Mouse (Mus musculus) liver, embryonic 12.5 days (tissue): ENCODE measurements around the gene Cabin1. TPM values are rescaled to one million over a fixed set of nuclear protein-coding genes. Genes with fewer than 3 reads are reported as not detected.
A peak's percentile ranks its signal among the peaks of the same experiment; 100 is the strongest.

Experiments used
- ATAC-seq: fragments of 200-750 bp; cut with Nextera tagmentation; 2 replicates; pipeline ENCODE4 v1.8.0; 2017; ENCODE audit warnings: moderate number of reproducible peaks, mild to moderate bottlenecking, moderate library complexity
- H3K27ac ChIP-seq: fragments of 300-500 bp; sonication (generic); 2 replicates; pipeline ENCODE4 v1.5.1; 2016; ENCODE audit warnings: mild to moderate bottlenecking
- H3K27me3 ChIP-seq: fragments of 300-500 bp; sonication (generic); replicated peaks from 2 replicates; pipeline ENCODE4 v1.6.1; 2016; ENCODE audit warnings: mild to moderate bottlenecking, moderate library complexity
- H3K36me3 ChIP-seq: fragments of 300-500 bp; sonication (generic); 2 replicates; pipeline ENCODE4 v1.6.1; 2016; ENCODE audit warnings: mild to moderate bottlenecking, moderate library complexity
- H3K4me1 ChIP-seq: fragments of 300-500 bp; sonication (generic); 2 replicates; pipeline ENCODE4 v1.6.1; 2016
- H3K4me2 ChIP-seq: fragments of 300-500 bp; sonication (generic); 2 replicates; pipeline ENCODE4 v1.6.1; 2016; ENCODE audit warnings: mild to moderate bottlenecking, moderate library complexity
- H3K4me3 ChIP-seq: fragments of 300-500 bp; sonication (generic); 2 replicates; pipeline ENCODE4 v1.5.1; 2016; ENCODE audit warnings: mild to moderate bottlenecking, moderate library complexity
- H3K9ac ChIP-seq: fragments of 300-500 bp; sonication (generic); 2 replicates; pipeline ENCODE4 v1.6.1; 2016; ENCODE audit warnings: mild to moderate bottlenecking, moderate library complexity
- H3K9me3 ChIP-seq: fragments of 300-500 bp; sonication (generic); replicated peaks from 2 replicates; pipeline ENCODE4 v1.6.1; 2016; ENCODE audit warnings: mild to moderate bottlenecking, moderate library complexity
- WGBS: fragments of 180-500 bp; shearing (Covaris S2); methylation state at CpG from one replicate; pipeline ENCODE4 v1.1.7; 2016; ENCODE audit not compliant: insufficient replicate concordance; 5-methylcytosine and 5-hydroxymethylcytosine counted together
- polyA plus RNA-seq: library from polyadenylated mRNA; unstranded; fragments of >200 nt; fragmentation: Nextera tagmentation; extraction: Ambion mirVana; gene quantifications from 2 replicates; pipeline ENCODE4 v1.2.1, GENCODE M21; 2016

The Cabin1 gene
- polyA plus RNA-seq, 1 experiment from 2014 or later, result 24.4 TPM

DNA sequence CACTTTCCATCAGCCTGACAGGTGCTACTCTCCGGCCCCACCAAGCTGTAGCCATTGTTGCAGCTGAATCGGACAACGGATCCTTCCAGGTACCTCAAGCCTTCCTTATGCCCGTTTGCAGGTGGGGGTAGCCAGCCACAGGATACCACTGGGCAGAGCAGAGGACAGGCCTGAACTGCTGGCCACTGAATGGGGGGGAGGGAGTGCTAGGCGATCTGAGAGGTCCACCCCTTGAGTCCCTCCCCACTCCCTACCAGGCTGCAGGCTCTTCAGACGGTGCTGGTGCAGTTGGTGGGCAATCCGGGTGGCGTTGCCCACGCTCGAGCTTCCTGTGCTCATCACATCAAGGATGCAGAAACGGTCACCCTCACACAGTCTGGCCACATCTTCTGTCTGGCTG lies 126.4 kb downstream of the Cabin1 start:
- WGBS, result 77% methylated on average over 11 of the region's 11 CpGs
- no peaks in the 10 kb centered on the region for H3K36me3 ChIP-seq
- H3K9me3 ChIP-seq, result no peaks in the 10 kb centered on the region
- H3K27ac ChIP-seq, result no peak overlapping the region
- peaks cover 13% of the 10 kb centered on the region for H3K27me3 ChIP-seq
- ATAC-seq, result no peak
- H3K9ac ChIP-seq, result no peak overlapping the region
- H3K4me2 ChIP-seq, result no peak overlapping the region
- no peak overlapping the region for H3K4me3 ChIP-seq
- peaks cover 3% of the 10 kb centered on the region; the same call in 1 of the 2 replicates for H3K4me1 ChIP-seq

DNA sequence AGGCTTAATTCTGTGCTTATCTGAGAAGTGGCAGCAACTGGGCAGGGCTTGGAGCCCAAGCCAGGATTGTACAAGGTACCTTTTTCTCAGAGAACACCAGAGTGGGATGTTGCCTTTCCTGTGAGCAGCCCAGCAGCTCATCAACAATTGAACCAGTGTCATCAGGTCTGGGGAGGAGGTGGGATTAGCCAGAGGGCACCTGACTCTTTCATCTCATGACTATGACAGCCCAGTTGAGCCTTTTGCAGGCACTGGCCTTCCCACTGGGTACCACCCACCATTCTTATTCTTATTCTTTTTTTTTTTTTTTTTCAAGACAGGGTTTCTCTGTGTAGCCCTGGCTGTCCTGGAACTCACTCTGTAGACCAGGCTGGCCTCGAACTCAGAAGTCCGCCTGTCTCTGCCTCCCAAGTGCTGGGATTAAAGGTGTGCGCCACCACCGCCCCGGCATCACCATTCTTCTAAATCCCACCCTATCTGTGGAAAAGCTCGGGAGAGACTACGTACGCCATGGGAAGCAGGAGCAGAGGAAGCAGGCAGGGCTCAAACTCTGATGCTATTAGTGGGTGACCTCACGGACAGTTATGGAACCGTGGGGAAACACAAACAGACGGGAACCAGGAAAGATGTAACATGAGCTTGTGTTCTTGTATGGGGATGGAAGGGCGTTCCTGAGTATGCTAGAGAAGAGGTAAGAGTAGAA lies 127.9 kb downstream of the Cabin1 start:
- no peak for ATAC-seq
- WGBS, result 82% methylated on average over 12 of the region's 12 CpGs
- no peaks in the 10 kb centered on the region for H3K4me1 ChIP-seq
- H3K36me3 ChIP-seq, result no peaks in the 10 kb centered on the region
- H3K27me3 ChIP-seq, result peaks cover 13% of the 10 kb centered on the region
- no peaks in the 10 kb centered on the region for H3K9me3 ChIP-seq
- no peak overlapping the region for H3K4me2 ChIP-seq
- H3K9ac ChIP-seq, result no peak overlapping the region
- no peak overlapping the region for H3K4me3 ChIP-seq
- H3K27ac ChIP-seq, result no peak overlapping the region

DNA sequence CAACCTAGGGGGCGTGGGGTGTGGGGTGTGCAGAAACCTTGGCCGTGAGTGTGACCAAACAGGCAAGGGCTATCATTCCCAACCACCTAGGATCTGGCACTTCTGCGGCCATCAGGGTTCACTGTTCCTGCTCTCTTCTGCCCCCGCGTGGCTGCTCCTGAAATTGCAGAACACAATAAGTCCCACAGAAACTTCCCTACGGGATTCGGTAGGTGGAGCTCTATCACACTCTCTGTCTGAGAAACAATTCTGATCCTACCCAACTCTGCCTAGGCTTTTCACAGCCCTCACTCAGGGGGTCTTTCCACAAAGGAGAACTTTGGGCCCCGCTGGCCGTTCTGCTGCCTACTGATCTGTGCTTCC lies 128.5 kb downstream of the Cabin1 start:
- Histone ChIP-seq H3K27ac (no peak overlapping the region), H3K9ac (no peak overlapping the region)
- 0 out of 2 replicates have a peak, but pooled peaks have one; percentile 31 for ATAC-seq

DNA sequence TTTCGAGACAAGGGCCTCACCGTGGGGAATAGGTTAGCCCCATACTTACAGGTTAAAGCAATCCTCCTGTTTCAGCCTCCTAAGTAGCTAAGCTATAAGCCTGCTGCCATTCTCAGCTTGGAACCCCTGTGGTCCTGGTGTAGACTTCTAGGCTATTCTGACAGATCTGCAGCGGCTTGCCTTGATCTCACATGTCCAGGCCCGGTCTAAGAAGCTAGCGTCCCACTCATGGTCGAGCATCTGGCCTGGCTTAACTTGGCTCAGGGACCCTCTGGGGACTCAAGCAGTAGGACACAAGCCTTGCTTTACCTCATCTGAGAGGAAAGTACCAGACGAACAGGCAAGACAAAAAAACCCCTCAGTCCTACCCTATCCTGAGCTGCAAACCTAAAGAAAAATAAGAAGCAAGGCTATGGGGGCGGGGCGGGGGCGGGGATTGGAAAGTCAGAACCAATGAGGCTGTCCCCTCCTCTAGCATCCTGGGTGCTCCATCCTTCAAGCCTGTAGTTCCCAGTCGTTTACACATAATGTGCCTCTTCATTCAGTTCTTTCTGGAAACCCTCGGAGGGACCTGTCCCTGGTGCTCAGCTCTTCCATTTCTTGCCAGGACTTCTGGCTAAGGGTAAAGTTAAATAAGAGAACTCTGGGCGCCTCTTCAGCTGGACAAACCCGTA lies 129.0 kb downstream of the Cabin1 start:
- H3K4me3 ChIP-seq, result no peak overlapping the region

More for the DNA sequence above, 128.5 kb downstream of the Cabin1 start:
- 2% methylated on average over 9 of the region's 9 CpGs for WGBS
- Histone ChIP-seq H3K9me3 (no peaks in the 10 kb centered on the region), H3K4me2 (no peak overlapping the region), H3K4me1 (no peaks in the 10 kb centered on the region), H3K36me3 (no peaks in the 10 kb centered on the region), H3K4me3 (no peak overlapping the region), H3K27me3 (peaks cover 13% of the 10 kb centered on the region)

DNA sequence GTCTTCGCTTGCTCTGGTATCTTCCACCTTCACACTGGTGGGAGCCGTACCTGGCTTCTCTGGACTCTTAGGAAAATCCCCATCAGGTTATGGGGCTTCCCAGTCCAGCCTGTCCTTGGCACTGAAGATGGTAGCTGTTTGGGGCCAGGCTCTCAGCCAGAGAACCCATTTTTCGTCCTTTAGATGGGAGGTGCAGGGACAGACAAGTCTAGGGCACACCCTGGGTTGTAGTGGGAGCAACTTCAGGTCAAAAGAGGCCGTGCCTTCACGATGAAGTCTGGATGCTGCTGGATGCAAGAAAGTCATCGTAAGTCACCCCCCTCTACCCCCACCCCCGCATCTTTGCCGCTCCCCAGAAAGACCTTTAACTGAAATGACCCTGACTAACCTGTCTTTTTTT lies 129.5 kb downstream of the Cabin1 start:
- WGBS, result 75% methylated on average over 8 of the region's 8 CpGs
- Histone ChIP-seq H3K36me3 (no peaks in the 10 kb centered on the region), H3K9ac (no peak overlapping the region), H3K4me2 (no peak overlapping the region), H3K27me3 (peaks cover 13% of the 10 kb centered on the region), H3K27ac (no peak overlapping the region), H3K4me1 (no peaks in the 10 kb centered on the region), H3K4me3 (no peak overlapping the region), H3K9me3 (no peaks in the 10 kb centered on the region)
- ATAC-seq, result no peak

More for the DNA sequence above, 129.0 kb downstream of the Cabin1 start:
- Histone ChIP-seq H3K9ac (no peak overlapping the region), H3K27ac (no peak overlapping the region), H3K9me3 (no peaks in the 10 kb centered on the region), H3K27me3 (peaks cover 13% of the 10 kb centered on the region), H3K4me1 (no peaks in the 10 kb centered on the region), H3K36me3 (no peaks in the 10 kb centered on the region), H3K4me2 (no peak overlapping the region)
- ATAC-seq, result no peak
- WGBS, result 62% methylated on average over 14 of the region's 14 CpGs

DNA sequence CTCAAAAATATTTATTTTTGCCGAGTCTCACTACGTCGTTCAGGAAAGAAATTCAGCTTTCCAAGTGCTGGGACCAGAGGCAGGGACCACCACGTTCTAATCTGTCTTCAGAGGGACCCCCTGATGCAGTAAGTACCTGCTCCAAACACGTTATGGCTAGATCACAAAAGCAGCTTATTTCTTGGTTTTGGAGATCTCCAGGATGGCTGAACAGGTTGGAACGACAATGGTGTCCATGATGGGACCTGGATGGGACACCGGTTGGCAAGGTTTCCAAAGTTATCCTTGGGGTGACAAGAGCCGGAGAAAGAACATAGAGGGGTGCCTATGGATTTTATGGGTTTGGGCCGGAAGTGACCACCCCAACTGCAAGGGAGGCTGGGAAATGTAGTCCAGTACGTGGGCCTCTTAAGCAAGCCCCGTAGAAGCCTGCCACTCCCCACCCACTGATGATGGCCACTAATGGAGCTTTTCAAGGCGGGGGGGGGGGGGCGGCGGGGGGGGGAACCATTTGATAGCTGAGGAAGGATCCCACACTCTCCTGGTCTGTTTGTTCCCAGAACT lies 130.5 kb downstream of the Cabin1 start:
- no peaks in the 10 kb centered on the region for H3K9me3 ChIP-seq
- H3K9ac ChIP-seq, result no peak overlapping the region
- peaks cover 13% of the 10 kb centered on the region for H3K27me3 ChIP-seq
- no peak overlapping the region for H3K4me2 ChIP-seq
- H3K4me3 ChIP-seq, result no peak overlapping the region
- no peaks in the 10 kb centered on the region for H3K4me1 ChIP-seq
- H3K36me3 ChIP-seq, result no peaks in the 10 kb centered on the region
- no peak for ATAC-seq
- 55% methylated on average over 14 of the region's 14 CpGs for WGBS
- no peak overlapping the region for H3K27ac ChIP-seq

DNA sequence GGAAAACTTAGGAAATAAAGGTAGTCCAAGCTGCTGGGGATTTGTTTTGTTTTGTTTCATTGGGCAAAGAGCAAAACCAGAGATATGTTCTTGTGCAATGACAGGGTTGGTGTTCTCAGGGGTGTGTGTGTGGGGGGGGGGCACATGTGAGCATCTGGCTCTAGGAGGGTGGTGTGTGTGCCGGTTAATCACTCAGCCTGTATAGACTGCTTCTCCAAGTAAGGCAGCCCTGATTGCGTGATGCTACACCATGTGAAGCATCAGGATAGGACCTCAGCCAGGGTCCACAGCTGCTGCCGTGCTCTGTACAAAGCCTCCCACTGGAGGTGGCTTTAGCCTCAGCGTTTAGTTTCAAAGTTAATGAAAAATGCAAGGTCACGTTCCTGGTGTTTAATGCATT lies 131.1 kb downstream of the Cabin1 start:
- Histone ChIP-seq H3K27me3 (peaks cover 11% of the 10 kb centered on the region), H3K36me3 (no peaks in the 10 kb centered on the region), H3K4me2 (no peak overlapping the region), H3K9me3 (no peaks in the 10 kb centered on the region), H3K4me3 (no peak overlapping the region), H3K27ac (no peak overlapping the region), H3K4me1 (no peaks in the 10 kb centered on the region), H3K9ac (no peak overlapping the region)
- ATAC-seq, result 0 out of 2 replicates have a peak, but pooled peaks have one; percentile 28
- WGBS, result 73% methylated on average over 5 of the region's 5 CpGs

DNA sequence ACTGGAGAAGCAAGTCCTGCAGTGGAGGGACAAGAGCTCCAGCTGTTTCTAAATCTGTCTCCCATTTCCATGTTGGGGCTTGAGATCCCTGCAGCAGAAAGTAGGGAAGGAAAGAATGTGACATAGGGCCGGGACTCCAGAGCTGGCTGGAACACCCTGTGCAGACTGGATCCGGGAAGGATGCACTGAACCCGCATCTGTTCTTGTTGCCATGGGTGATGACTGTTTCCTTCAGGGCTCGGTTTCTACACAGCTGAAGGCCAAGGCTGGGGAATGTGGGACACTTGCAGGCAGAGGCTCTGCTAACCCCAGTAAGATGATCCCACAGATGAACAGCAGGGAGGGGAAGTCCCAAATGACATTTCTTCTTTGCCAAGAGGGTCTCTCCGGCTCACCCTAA lies 131.5 kb downstream of the Cabin1 start:
- Histone ChIP-seq H3K9me3 (no peaks in the 10 kb centered on the region), H3K27me3 (peaks cover 7% of the 10 kb centered on the region), H3K36me3 (no peaks in the 10 kb centered on the region), H3K27ac (no peak overlapping the region), H3K4me3 (no peak overlapping the region), H3K4me1 (no peaks in the 10 kb centered on the region), H3K9ac (no peak overlapping the region), H3K4me2 (no peak overlapping the region)
- 67% methylated on average over 5 of the region's 5 CpGs for WGBS
- no peak for ATAC-seq

DNA sequence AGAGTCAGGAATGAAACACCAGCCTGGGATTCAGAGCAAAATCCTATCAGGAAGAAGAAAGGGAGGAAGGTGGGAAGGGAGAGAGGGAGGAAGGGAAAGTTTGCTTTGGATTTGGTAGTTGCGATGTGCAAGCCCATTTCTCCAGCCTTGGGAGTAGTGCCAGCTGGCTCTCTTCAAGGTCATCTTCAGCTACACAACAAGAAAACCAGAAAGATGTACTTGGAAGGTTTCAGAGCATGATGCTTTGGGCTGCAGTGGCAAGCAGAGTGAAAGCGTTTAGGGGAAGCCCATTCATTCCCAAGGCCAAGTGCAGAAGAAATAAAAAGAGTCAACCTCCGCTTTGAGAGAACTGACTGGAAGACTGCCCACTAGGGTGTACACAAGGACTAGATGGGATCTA lies 136.7 kb downstream of the Cabin1 start:
- Histone ChIP-seq H3K36me3 (no peaks in the 10 kb centered on the region), H3K4me2 (no peak overlapping the region), H3K4me1 (no peaks in the 10 kb centered on the region), H3K27me3 (no peaks in the 10 kb centered on the region), H3K9me3 (no peaks in the 10 kb centered on the region), H3K4me3 (no peak overlapping the region), H3K9ac (no peak overlapping the region), H3K27ac (no peak overlapping the region)
- WGBS, result 74% methylated on average over 3 of the region's 3 CpGs
- ATAC-seq, result no peak

DNA sequence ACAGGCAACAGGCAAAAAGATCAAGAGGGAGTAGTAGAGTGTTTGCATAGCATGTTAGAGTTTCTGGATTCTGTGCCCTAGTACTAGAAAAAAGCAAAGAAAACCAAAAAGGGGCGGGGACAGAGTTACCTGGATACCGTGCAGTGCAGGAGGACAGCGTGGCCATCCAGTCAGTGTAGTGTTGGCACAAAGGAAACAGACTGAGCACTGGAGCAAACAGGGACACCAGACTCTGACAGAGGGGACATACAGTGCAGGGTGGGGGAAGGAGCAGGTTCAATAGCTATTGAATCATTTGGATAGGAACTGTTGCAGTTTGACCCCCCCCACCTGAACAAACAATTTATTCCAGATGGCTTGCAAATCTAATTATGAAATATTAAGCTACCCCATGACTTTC lies 137.2 kb downstream of the Cabin1 start:
- 41% methylated on average over 3 of the region's 3 CpGs for WGBS
- no peaks in the 10 kb centered on the region for H3K27me3 ChIP-seq
- H3K4me1 ChIP-seq, result no peaks in the 10 kb centered on the region
- H3K9ac ChIP-seq, result no peak overlapping the region
- H3K27ac ChIP-seq, result no peak overlapping the region
- no peaks in the 10 kb centered on the region for H3K9me3 ChIP-seq
- H3K36me3 ChIP-seq, result no peaks in the 10 kb centered on the region
- no peak for ATAC-seq
- H3K4me3 ChIP-seq, result no peak overlapping the region
- H3K4me2 ChIP-seq, result no peak overlapping the region

DNA sequence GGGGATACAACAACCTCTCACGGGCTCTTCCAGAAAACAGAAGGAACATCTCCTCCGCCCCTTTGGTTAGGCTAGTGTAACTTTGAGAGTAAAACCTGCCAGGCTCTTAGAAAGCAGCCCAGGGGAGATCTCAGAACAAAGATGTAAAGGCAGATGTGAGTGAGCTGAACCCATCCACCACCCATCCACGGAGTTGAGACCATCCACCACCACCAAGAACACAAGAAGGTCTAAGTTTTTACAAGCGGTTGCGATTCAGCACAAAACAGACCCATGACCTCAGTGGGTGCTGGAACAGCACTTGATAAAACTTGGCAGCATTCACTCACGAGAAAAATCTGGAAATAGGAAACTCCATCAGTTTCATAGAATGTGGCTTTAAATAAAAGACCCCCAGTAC lies 138.2 kb downstream of the Cabin1 start:
- no peaks in the 10 kb centered on the region for H3K36me3 ChIP-seq
- H3K4me2 ChIP-seq, result no peak overlapping the region
- H3K27me3 ChIP-seq, result no peaks in the 10 kb centered on the region
- H3K4me1 ChIP-seq, result no peaks in the 10 kb centered on the region
- H3K4me3 ChIP-seq, result no peak overlapping the region
- H3K9me3 ChIP-seq, result no peaks in the 10 kb centered on the region
- no peak overlapping the region for H3K9ac ChIP-seq
- H3K27ac ChIP-seq, result no peak overlapping the region
- no peak for ATAC-seq
- 48% methylated on average over 6 of the region's 6 CpGs for WGBS

DNA sequence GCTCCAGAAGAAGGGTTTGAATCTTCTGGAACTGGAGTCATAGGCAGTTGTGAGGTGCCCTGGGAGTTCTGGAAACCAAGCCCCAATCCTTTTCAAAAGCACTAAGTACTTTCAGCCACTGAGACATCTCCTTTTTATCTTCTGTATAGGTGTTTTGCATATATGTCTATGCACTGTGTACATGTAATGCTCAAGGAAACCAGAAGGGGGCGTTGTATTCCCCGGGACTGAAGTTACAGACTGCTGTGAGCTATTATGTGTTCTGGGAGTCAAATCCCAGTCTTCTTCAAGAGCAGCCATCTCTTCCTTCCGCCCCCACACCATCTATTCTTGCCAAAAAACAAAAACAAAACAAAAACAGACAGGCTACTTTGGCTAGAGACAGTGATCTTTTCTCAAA lies 143.3 kb downstream of the Cabin1 start:
- ATAC-seq, result no peak
- H3K36me3 ChIP-seq, result no peaks in the 10 kb centered on the region
- H3K4me2 ChIP-seq, result no peak overlapping the region
- no peaks in the 10 kb centered on the region for H3K4me1 ChIP-seq
- 35% methylated on average over 3 of the region's 3 CpGs for WGBS
- H3K27ac ChIP-seq, result no peak overlapping the region
- no peaks in the 10 kb centered on the region for H3K27me3 ChIP-seq
- H3K9me3 ChIP-seq, result no peaks in the 10 kb centered on the region
- no peak overlapping the region for H3K4me3 ChIP-seq
- H3K9ac ChIP-seq, result no peak overlapping the region
